Mouse (Mus musculus): Measurements from ENCODE around the gene Mmp28.

DNA sequence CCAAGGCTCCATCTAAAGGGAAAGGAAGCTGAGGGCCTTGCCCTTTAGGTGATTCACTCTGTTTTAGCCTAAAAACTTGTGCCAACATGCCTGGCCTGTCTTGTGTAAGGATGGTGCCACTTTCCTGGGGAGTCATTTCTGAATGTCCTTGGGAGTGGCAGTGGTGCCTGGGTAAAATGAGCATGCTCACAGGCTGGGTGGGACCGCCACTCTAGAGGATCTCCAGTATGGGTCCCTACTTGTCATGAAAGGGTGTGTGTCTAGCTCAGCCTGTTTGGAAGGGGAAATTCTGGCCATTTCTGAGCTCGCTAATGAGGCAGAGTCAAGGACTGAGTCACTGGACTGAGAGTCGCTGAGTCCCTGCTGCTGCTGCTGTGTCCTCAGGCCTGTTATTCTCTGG is 7.3 kb downstream of the Mmp28 start:
- TF ChIP-seq POLR2A (IDR thresholded peaks at IDR 0.05; ENCODE audit: borderline replicate concordance, extremely low read depth, insufficient read depth, insufficient read length, poor library complexity, severe bottlenecking) (no peak), CTCF (IDR thresholded peaks at IDR 0.05; ENCODE audit: borderline replicate concordance, extremely low read depth, insufficient read depth, insufficient read length) (no peak)

Data from brain, embryonic 14.5 days (tissue).